Mouse (Mus musculus) C2C12 (cell line): Measurements from ENCODE around the gene Gprasp1.

ENCODE experiments used
- CTCF ChIP-seq: IDR thresholded peaks from one replicate; pipeline ENCODE4 v1.5.1; 2011; ENCODE audit not compliant: control insufficient read depth, insufficient read depth, insufficient read length
- MAX ChIP-seq: IDR thresholded peaks from one replicate; pipeline ENCODE4 v1.6.1; 2011; ENCODE audit warnings: mild to moderate bottlenecking, control low read depth
- USF1 ChIP-seq: IDR thresholded peaks from one replicate; pipeline ENCODE4 v1.6.1; 2011; ENCODE audit warnings: low read depth, mild to moderate bottlenecking, control low read depth, moderate library complexity

DNA sequence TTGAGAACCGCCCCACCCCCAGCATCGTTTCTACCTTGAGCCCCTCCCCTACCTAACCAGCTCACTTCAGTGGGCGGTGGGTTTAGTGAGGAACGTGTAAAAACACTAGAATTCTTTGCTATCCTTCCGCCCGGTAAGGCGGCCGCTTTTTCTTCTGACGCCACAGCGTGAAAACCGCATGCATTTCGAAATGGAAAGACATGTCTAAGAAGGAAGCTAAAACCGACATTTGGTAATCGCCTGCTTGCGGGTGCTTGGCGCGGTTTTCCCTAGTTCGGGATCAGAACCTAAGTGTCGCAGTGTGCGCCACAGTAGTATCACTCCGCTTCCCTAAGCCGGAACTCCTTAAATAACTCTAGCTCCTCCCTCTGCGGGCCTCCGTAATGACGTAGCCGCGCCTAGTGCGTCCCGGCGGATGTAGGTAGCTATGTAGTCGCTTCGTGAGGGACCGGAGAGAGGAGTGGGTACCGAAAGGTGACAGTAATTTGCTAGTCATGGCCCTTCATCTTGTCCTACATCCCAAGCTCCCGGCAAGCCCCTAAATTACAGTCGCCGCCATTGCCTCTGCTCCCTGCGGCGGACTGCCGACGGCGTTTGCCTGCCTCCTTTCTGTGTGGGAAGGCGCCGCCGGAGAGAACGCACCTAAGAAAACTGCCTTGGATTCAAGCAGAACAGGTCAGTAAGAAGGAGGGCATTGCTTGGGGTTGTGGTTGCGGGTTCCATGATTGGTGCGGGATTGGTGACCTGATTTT lies at the start of gene Gprasp1, which contains the start of gene Armcx5:
- TF ChIP-seq MAX: no peak
- TF ChIP-seq CTCF: no peak
- TF ChIP-seq USF1: no peak
